Mouse (Mus musculus) midbrain, embryonic 10.5 days (tissue): ENCODE measurements around the gene Gprin1. TPM values are rescaled to one million over a fixed set of nuclear protein-coding genes. Genes with fewer than 3 reads are reported as not detected.

ENCODE experiments used
- DNase-seq: peaks from one replicate; pipeline ENCODE4 v3.0.0-alpha.2; 2017; ENCODE audit warnings: low spot score
- H3K27ac ChIP-seq: fragments of 300-500 bp; sonication (generic); replicated peaks from 2 replicates; pipeline ENCODE4 v1.5.1; 2016; ENCODE audit warnings: mild to moderate bottlenecking
- H3K27me3 ChIP-seq: fragments of 300-500 bp; sonication (generic); 2 replicates; pipeline ENCODE4 v1.6.1; 2016; ENCODE audit warnings: low read depth, mild to moderate bottlenecking; ENCODE audit not compliant: poor library complexity, severe bottlenecking
- H3K36me3 ChIP-seq: fragments of 300-500 bp; sonication (generic); 2 replicates; pipeline ENCODE4 v1.6.1; 2016; ENCODE audit warnings: mild to moderate bottlenecking, moderate library complexity
- H3K4me1 ChIP-seq: fragments of 300-500 bp; sonication (generic); 2 replicates; pipeline ENCODE4 v1.6.1; 2016
- H3K4me3 ChIP-seq: fragments of 300-500 bp; sonication (generic); 2 replicates; pipeline ENCODE4 v1.5.1; 2016; ENCODE audit warnings: mild to moderate bottlenecking, moderate library complexity
- H3K9me3 ChIP-seq: fragments of 300-500 bp; sonication (generic); replicated peaks from 2 replicates; pipeline ENCODE4 v1.6.1; 2016; ENCODE audit warnings: mild to moderate bottlenecking
- WGBS: fragments of 180-500 bp; shearing (Covaris S2); methylation state at CpG from one replicate; pipeline ENCODE4 v1.1.7; 2016; 5-methylcytosine and 5-hydroxymethylcytosine counted together
- polyA plus RNA-seq: library from polyadenylated mRNA; unstranded; fragments of >200 nt; fragmentation: Nextera tagmentation; extraction: Ambion mirVana; gene quantifications from 2 replicates; pipeline ENCODE4 v1.2.1, GENCODE M21; 2016

Gene Gprin1
- polyA plus RNA-seq, 1 experiment from 2014 or later: 0.88 TPM

GRCm38 (mm10) chr13:54746110-54746509 is 3.6 kb downstream of the Gprin1 start:
- 53% methylated on average over 6 of the region's 6 CpGs for WGBS
- H3K4me1 ChIP-seq: peaks cover 44% of the 10 kb centered on the region
- H3K27me3 ChIP-seq: peaks cover 41% of the 10 kb centered on the region
- no peak overlapping the region for H3K27ac ChIP-seq
- H3K4me3 ChIP-seq: no peak overlapping the region
- DNase-seq: no peak
- H3K36me3 ChIP-seq: 0 out of 2 replicates have a peak, but pooled peaks cover 15% of the 10 kb centered on the region
- no peaks in the 10 kb centered on the region for H3K9me3 ChIP-seq

GRCm38 (mm10) chr13:54738213-54738601 is 11.5 kb downstream of the Gprin1 start:
- Histone ChIP-seq H3K27me3 (peaks cover 59% of the 10 kb centered on the region), H3K4me1 (peaks cover 27% of the 10 kb centered on the region), H3K4me3 (peak overlapping the region; percentile 50), H3K27ac (no peak overlapping the region; the same call in 1 of the 2 replicates), H3K36me3 (peaks cover 47% of the 10 kb centered on the region), H3K9me3 (no peaks in the 10 kb centered on the region)
- peak; percentile 19 for DNase-seq
- 3% methylated on average over 34 of the region's 34 CpGs for WGBS

GRCm38 (mm10) chr13:54737488-54738212 is 12.0 kb downstream of the Gprin1 start:
- Histone ChIP-seq H3K27me3 (peaks cover 59% of the 10 kb centered on the region), H3K27ac (no peak overlapping the region; the same call in 1 of the 2 replicates), H3K4me3 (peak overlapping the region; percentile 50), H3K36me3 (peaks cover 47% of the 10 kb centered on the region), H3K9me3 (no peaks in the 10 kb centered on the region), H3K4me1 (peaks cover 27% of the 10 kb centered on the region)
- 2% methylated on average over 87 of the region's 87 CpGs for WGBS
- peak; percentile 48 for DNase-seq

GRCm38 (mm10) chr13:54736931-54737330 is 12.7 kb downstream of the Gprin1 start:
- Histone ChIP-seq H3K9me3 (no peaks in the 10 kb centered on the region), H3K27me3 (peaks cover 59% of the 10 kb centered on the region), H3K36me3 (peaks cover 47% of the 10 kb centered on the region), H3K4me1 (peaks cover 27% of the 10 kb centered on the region), H3K4me3 (peak overlapping the region; percentile 50; the same call in 1 of the 2 replicates), H3K27ac (no peak overlapping the region)
- 31% methylated on average over 3 of the region's 3 CpGs for WGBS
- no peak for DNase-seq

GRCm38 (mm10) chr13:54726131-54726530 is 23.5 kb downstream of the Gprin1 start:
- Histone ChIP-seq H3K27ac (no peak overlapping the region), H3K9me3 (0 out of 2 replicates have a peak, but pooled peaks cover 8% of the 10 kb centered on the region), H3K4me3 (no peak overlapping the region), H3K36me3 (no peaks in the 10 kb centered on the region), H3K4me1 (no peaks in the 10 kb centered on the region), H3K27me3 (no peaks in the 10 kb centered on the region)
- no peak for DNase-seq
- 87% methylated on average over 11 of the region's 11 CpGs for WGBS

- H3K27me3 ChIP-seq: no peaks in the 10 kb centered on the region; the same call in 1 of the 2 replicates
- no peaks in the 10 kb centered on the region for H3K36me3 ChIP-seq
- DNase-seq: no peak
- H3K4me1 ChIP-seq: no peaks in the 10 kb centered on the region
- no peak overlapping the region for H3K4me3 ChIP-seq
- 87% methylated on average over 3 of the region's 3 CpGs for WGBS
- 0 out of 2 replicates have a peak, but pooled peaks cover 8% of the 10 kb centered on the region for H3K9me3 ChIP-seq
- H3K27ac ChIP-seq: no peak overlapping the region
These were observed 26.5 kb downstream of the Gprin1 start for GRCm38 (mm10) chr13:54723143-54723542.

GRCm38 (mm10) chr13:54716916-54717315 is 32.8 kb downstream of the Gprin1 start:
- 4% methylated on average over 5 of the region's 5 CpGs for WGBS
- no peak overlapping the region for H3K27ac ChIP-seq
- no peak overlapping the region for H3K4me3 ChIP-seq
- DNase-seq: peak; percentile 52
- peaks cover 6% of the 10 kb centered on the region; the same call in 1 of the 2 replicates for H3K27me3 ChIP-seq
- no peaks in the 10 kb centered on the region for H3K36me3 ChIP-seq
- H3K9me3 ChIP-seq: no peaks in the 10 kb centered on the region
- H3K4me1 ChIP-seq: peaks cover 6% of the 10 kb centered on the region; the same call in 1 of the 2 replicates

- DNase-seq: no peak
- Histone ChIP-seq H3K36me3 (no peaks in the 10 kb centered on the region), H3K9me3 (no peaks in the 10 kb centered on the region; the same call in 1 of the 2 replicates), H3K4me3 (no peak overlapping the region), H3K27ac (no peak overlapping the region), H3K27me3 (peaks cover 6% of the 10 kb centered on the region; the same call in 1 of the 2 replicates), H3K4me1 (peaks cover 6% of the 10 kb centered on the region; the same call in 1 of the 2 replicates)
- WGBS: 80% methylated on average over 10 of the region's 10 CpGs
These were observed 34.7 kb downstream of the Gprin1 start for GRCm38 (mm10) chr13:54714996-54715395.

- 40% methylated on average over 4 of the region's 4 CpGs for WGBS
- no peak for DNase-seq
- Histone ChIP-seq H3K36me3 (no peaks in the 10 kb centered on the region), H3K27ac (no peak overlapping the region), H3K9me3 (no peaks in the 10 kb centered on the region; the same call in 1 of the 2 replicates), H3K4me1 (peaks cover 6% of the 10 kb centered on the region; the same call in 1 of the 2 replicates), H3K4me3 (no peak overlapping the region), H3K27me3 (peaks cover 6% of the 10 kb centered on the region; the same call in 1 of the 2 replicates)
These were observed 35.3 kb downstream of the Gprin1 start for GRCm38 (mm10) chr13:54714393-54714792.

GRCm38 (mm10) chr13:54710866-54711265 is 38.8 kb downstream of the Gprin1 start:
- Histone ChIP-seq H3K4me1 (no peaks in the 10 kb centered on the region), H3K27me3 (no peaks in the 10 kb centered on the region), H3K36me3 (no peaks in the 10 kb centered on the region), H3K27ac (no peak overlapping the region), H3K4me3 (no peak overlapping the region), H3K9me3 (no peaks in the 10 kb centered on the region; the same call in 1 of the 2 replicates)
- DNase-seq: no peak
- 77% methylated on average over 3 of the region's 3 CpGs for WGBS

GRCm38 (mm10) chr13:54704890-54705289 is 44.8 kb downstream of the Gprin1 start:
- H3K27me3 ChIP-seq: no peaks in the 10 kb centered on the region
- H3K9me3 ChIP-seq: no peaks in the 10 kb centered on the region
- no peak overlapping the region for H3K4me3 ChIP-seq
- DNase-seq: no peak
- no peak overlapping the region for H3K27ac ChIP-seq
- no peaks in the 10 kb centered on the region for H3K36me3 ChIP-seq
- H3K4me1 ChIP-seq: no peaks in the 10 kb centered on the region
- WGBS: 62% methylated on average over 6 of the region's 6 CpGs

- Histone ChIP-seq H3K9me3 (no peaks in the 10 kb centered on the region), H3K27me3 (no peaks in the 10 kb centered on the region), H3K27ac (no peak overlapping the region), H3K4me1 (no peaks in the 10 kb centered on the region), H3K4me3 (no peak overlapping the region), H3K36me3 (no peaks in the 10 kb centered on the region)
- DNase-seq: no peak
- WGBS: 69% methylated on average over 7 of the region's 7 CpGs
These were observed 47.2 kb downstream of the Gprin1 start for GRCm38 (mm10) chr13:54702507-54702906.

GRCm38 (mm10) chr13:54701243-54701642 is 48.4 kb downstream of the Gprin1 start, which contains the start of gene Cdhr2:
Cdhr2 (plus strand) TSS chr13:54701461.
- Histone ChIP-seq H3K9me3 (no peaks in the 10 kb centered on the region), H3K4me3 (no peak within 1 kb of the TSS), H3K27ac (no peak within 1 kb of the TSS), H3K36me3 (no peaks in the 10 kb centered on the region), H3K4me1 (no peaks in the 10 kb centered on the region), H3K27me3 (no peaks in the 10 kb centered on the region)
- WGBS: 79% methylated on average over 5 of the region's 5 CpGs
- DNase-seq: no peak
